ENCODE assay signal across 29 mouse cellular contexts in genomic region chr10:116156699-116157098, GRCm38 (mm10). TPM values are rescaled to one million over a fixed set of nuclear protein-coding genes. Genes with fewer than 3 reads are reported as not detected.
"Had no signal": no experiment of that assay in that cellular context is flagged by ENCODE, and none has a peak within 500 bp of the region (broad histone marks: within the 10 kb centered on the region; RNA-seq: fewer than 3 reads in every experiment).

No protein-coding gene starts in this region.

- ATAC-seq: liver, embryonic 12.5 days had no signal

- H3K4me1 ChIP-seq: limb, embryonic 10.5 days; limb, embryonic 13.5 days; liver, embryonic 12.5 days; liver, embryonic 15.5 days; lung, embryonic 15.5 days; megakaryocyte, embryonic 14.5 days had no signal

- DNase-seq: kidney, adult 11 months; kidney, adult 8-10 months; kidney, postnatal 14 days; kidney, postnatal 4 days; liver; lung, adult 18-20 months; lung, postnatal 4 days; midbrain, embryonic 14.5 days; right cerebral cortex, adult 18-20 months; right cerebral cortex, postnatal 14 days; right cerebral cortex, postnatal 4 days; thymus, adult 2 months; thymus, postnatal 14 days; thymus, postnatal 4 days had no signal

- H3K4me3 ChIP-seq: limb, embryonic 10.5 days; limb, embryonic 13.5 days; liver, embryonic 12.5 days; liver, embryonic 15.5 days; lung, embryonic 15.5 days; megakaryocyte, embryonic 14.5 days had no signal

- H3K27ac ChIP-seq: limb, embryonic 10.5 days; limb, embryonic 13.5 days; liver, embryonic 12.5 days; liver, embryonic 15.5 days; lung, embryonic 15.5 days; stomach, postnatal 0 days had no signal

RNA-seq across cellular contexts. Expression of gene 4933416C03Rik, which starts 43.0 kb away (rescaled TPM):
- total RNA-seq: layer of hippocampus, adult 18-20 months; layer of hippocampus, postnatal 14 days; left cerebral cortex, adult 18-20 months; left cerebral cortex, postnatal 25 days; midbrain, postnatal 0 days had no signal
- polyA plus RNA-seq: kidney, embryonic 16.5 days; limb, embryonic 10.5 days; limb, embryonic 13.5 days; liver, embryonic 12.5 days; liver, embryonic 15.5 days; lung, embryonic 15.5 days; midbrain, embryonic 14.5 days; midbrain, postnatal 0 days; neural tube, embryonic 11.5 days; stomach, embryonic 14.5 days; stomach, postnatal 0 days; thymus, adult 2 months had no signal
